Mouse (Mus musculus): Measurements from ENCODE around the gene Nyap1.
"Not testable (repeated sequence)": the region's sequence is repeated elsewhere in the genome, so short reads cannot be mapped to it uniquely, and the experiment has no call there.

Nyap1 gene

DNA sequence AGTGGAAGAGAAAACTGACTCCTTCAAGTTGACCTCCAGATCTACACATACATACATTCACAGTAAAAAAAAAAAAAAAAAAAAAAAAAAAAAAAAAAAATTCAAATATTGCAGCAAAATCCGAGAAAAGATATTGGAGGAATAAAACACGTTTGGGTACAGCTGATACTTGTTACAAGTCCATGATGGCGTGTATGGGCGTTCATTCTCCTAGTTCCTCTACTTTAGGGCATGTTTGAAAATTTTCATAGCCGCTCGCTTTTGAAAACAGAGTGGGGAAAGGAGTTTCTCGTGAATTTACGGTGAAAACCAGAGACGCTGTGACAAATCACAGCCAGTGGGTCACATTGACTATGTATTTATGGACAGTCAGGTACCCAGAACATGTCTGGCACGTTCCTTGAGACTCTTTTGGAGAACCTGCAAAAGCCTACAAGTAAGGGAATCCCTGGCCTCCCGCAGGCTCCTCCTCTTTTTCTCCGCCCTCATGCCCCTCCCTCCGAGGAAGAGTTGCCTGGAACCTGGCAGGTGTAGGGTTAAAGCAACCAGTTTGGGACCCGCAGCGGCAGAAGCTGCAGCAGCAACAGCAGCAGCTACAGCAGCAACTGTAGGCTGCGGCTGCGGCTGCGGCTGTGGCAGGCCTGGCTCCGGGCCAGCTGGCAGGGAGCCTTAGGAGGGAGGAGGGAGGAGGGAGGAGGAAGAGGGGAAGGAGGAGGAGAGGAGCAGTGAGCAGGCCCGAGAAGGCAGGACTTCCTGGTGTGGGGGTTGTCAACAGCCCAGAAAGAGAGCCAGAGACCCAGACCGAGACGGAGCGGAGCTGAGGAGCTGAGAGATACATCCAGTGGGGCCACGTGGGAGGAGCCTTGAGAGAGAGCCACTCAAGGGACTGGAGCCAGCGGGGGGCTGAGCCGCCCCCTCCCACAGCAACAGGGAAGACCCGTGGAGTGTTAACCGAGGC, 4.1 kb upstream of the Nyap1 start, which contains the start of gene Tsc22d4:
TSS of gene Tsc22d4 (plus strand) at position 517 of the 958 bp plus-strand sequence.
- peak; percentile 86 to 90 for DNase-seq (ENCODE audit: low spot score in 2 of 2)

- no peak for DNase-seq (ENCODE audit: low spot score in 2 of 2)
Measured at GRCm38 (mm10) chr5:137744197-137744596, 2.8 kb upstream of the Nyap1 start.

- DNase-seq (ENCODE audit: low spot score in 2 of 2) = no peak
Measured at GRCm38 (mm10) chr5:137742836-137743235, 1.4 kb upstream of the Nyap1 start.

DNA sequence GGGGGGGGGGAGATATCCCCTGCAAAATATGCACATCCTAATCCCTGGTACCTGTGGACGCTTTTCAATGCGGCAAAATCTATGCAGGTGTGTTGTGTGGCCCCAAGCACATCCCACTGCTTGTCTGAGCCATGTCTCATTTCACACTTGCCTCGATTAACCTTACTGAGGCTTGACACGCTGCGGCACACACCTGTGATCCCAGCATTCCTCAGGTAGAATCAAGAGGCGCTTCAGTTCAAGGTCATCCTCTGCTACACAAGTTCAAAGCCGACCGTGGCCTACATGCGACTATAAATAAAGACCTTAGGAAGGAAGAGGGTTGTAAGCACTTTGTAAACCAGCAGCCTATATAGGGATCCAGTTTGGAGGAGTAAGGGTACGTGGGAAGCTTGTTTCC, 641 bp upstream of the Nyap1 start:
- no peak for DNase-seq (ENCODE audit: low spot score in 2 of 2)

DNA sequence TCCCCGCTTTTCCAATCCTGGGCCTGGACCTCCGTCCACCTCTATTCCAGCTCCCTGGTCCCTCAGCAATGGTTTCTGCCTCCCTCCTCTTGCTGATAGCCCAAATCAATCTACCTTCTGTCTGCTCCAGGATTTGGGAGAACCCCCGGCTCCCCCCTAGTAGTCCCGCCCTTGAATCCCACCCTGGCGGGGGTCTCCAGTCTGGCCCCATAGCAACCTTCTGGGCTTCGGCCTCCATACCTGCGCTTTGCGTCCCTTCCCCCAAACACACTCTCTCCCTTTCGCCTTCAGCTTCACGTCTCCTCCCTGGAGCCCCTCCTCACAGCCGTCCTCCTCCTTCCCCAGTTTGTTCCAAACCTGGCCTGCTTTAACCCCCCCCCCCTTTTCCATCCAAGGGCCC, 901 bp downstream of the Nyap1 start:
- DNase-seq (ENCODE audit: low spot score in 2 of 2) = no peak

DNA sequence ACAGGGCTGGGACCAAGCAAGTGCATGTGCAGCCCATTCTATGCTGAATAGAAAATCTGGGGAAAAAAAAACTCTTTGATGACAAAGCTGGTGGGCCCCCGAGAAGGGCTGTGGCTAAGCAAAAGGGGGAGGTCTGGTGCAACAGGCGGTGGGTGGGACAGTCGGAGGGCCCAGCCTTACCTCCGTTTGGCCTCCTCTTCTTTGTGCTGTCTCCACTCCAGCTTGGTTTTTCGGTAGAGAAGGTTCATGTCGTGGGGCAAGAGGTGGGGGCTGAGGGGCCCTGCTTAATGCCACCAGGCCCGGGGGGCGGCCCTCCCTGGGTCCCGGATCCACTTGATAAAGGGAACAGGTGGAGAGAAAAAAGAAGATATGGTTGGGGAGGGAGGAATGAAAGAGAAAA, 1.9 kb downstream of the Nyap1 start:
- no peak for DNase-seq (ENCODE audit: low spot score in 2 of 2)

- no peak for DNase-seq (ENCODE audit: low spot score in 2 of 2)
Measured at GRCm38 (mm10) chr5:137738516-137738915, 2.9 kb downstream of the Nyap1 start.

GRCm38 (mm10) chr5:137737400-137737940, 3.9 kb downstream of the Nyap1 start:
- no peak for DNase-seq (ENCODE audit: low spot score in 2 of 2)

DNA sequence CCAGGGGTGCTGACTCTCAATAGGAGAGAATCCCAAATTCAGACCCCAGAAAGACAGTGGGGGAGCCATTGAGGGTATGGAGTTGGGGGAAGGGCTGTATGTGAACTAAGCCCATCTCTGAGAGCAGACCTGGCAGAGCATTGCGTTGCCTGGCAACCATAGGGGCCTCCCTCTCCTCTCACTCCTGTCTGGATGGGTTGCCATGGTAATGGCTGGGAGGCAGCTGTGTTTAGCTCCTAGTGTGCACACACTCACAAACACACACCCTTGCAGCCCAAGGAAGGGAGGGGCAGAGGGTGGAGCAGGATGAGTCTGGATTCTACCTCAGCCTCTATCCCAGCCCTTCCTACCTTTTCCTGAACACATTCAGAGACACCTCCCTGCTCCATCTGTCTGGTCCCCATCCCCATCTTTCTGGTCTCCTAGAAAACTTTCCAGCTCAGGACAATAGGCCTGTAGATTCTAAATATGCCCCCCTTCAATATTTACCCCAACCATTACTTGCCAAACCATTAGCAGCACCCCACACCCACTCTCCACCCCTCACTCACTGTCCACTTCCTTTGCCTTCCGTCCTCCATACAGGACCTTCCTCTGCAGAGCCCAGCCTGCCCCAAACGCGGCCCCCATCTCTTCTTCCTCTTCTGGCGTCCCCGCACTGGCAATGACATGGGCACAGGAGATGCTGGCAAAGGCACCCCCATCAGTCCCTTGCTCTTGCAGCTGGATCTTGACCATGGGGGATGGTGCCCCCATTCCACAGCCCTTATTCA, 6.9 kb downstream of the Nyap1 start:
- DNase-seq (ENCODE audit: low spot score in 2 of 2) = peak; percentile 92 to 95

DNA sequence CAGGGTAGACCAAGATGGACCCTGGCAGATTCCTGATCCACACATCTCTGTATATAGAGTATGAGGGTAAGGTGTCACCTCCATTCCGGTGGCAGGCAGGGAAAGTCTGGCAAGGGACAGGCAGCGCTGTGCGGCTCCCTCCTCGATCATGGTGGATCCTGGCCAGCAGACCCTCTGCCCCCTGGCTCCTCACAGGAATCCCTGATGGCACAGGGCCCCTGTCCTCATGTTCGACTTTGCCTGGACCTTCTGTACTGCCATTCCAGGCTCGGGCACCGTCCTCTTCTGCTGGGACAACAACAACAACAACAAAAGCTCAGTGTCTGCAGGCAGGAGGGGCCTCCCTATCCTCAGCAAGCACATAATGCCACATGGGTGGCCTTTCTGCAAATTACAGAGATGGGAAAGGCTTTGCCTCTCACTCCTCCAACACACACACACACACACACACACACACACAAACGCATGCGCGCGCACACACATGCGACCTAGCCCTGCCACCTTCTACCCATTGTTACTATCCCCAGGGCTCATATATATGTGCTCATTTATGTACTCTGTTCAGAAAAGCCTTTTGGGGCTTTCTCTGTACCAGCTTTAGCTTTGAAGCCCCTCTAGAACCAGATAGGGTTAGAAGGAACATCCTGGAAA, 7.6 kb downstream of the Nyap1 start:
- no peak for DNase-seq (ENCODE audit: low spot score in 2 of 2)

GRCm38 (mm10) chr5:137726767-137727166, 14.6 kb downstream of the Nyap1 start:
- no peak for DNase-seq (ENCODE audit: low spot score in 2 of 2)

GRCm38 (mm10) chr5:137723840-137724239, 17.6 kb downstream of the Nyap1 start:
- DNase-seq (ENCODE audit: low spot score in 2 of 2) = no peak

DNA sequence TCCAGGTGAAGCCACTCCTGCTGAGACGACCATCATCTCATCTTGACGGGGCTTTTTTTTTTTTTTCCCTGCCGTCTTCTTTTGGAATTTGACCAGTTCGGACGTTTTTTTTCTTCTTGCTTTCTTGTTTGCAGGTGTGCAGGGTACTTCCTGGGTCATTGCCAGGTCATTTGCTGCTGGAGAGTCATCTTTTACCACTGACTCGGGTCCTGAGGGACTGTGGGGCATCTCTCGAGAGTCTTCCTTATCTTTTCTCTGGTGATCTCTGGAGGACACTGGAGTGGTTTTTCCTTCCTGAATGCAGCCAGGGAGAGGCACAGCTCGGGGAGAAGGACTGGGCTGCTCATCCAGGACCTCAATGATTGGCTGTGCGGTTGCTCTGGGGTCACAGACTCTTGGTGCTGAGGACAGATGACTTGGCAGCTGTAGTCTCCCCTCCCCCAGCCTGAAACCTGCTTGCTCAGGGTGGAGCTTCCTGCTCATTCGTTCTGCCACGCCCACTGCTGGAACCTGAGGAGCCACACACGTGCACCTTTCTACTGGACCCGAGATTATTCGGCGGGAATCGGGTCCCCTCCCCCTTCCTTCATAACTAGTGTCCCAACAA, 20.7 kb downstream of the Nyap1 start:
- not testable (repeated sequence) for DNase-seq (ENCODE audit: low spot score in 2 of 2)

DNA sequence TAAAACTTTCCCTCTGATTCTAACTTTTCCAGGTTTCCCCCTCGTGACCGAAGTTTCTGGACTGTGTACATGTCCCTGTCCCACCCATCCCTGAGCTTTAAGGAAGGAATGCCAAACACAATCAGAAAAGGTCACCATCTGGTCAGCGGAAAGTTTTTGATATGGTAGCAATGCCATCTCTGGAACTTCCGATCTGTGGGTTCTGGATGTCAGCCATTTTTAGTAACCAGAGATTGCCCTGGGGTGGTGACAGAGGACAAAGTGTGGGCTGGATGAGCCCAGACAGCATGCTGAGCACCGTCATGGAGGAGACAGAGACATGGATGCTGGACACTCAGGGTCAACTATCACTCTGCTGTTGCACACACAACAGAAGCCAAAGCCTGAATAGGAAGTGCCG, 22.3 kb downstream of the Nyap1 start:
- no peak for DNase-seq (ENCODE audit: low spot score in 2 of 2)

DNA sequence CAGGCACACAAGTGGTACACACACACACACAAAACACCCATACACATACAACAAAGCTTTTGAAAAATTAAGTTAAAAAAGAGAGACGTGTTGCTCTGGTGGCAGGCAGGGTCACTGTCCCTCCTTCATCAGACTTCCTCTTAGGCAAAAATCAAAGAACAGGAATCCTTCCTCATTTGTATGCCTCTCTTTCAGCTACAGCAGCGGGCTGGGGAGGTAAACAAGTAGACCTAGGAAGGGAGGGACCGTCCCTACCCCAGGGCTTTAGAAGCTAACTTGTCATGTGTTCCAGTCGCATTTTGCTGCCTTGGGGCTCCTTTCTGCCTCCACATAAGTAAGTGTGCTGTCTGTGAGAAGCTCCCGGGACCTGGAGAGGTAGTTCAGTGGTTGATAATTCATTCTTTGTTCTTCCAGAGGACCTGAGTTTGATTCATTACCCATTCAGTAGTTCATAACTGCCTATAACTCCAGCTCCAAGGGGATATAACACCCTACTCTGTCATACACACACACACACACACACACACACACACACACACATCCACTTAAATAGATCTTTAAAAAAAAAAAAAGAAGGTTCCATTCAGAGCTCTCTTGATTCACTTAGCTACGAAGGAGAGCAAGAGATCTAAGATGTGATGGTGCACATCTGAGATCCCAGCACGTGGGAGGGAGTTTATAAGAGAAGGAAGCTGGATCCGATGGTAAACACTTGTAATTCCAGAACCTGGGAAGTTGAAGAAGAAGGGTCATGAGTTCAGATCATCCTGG, 23.2 kb downstream of the Nyap1 start:
- DNase-seq (ENCODE audit: low spot score in 2 of 2) = no peak

- DNase-seq (ENCODE audit: low spot score in 2 of 2) = no peak
Measured at GRCm38 (mm10) chr5:137715685-137716084, 25.7 kb downstream of the Nyap1 start.

DNA sequence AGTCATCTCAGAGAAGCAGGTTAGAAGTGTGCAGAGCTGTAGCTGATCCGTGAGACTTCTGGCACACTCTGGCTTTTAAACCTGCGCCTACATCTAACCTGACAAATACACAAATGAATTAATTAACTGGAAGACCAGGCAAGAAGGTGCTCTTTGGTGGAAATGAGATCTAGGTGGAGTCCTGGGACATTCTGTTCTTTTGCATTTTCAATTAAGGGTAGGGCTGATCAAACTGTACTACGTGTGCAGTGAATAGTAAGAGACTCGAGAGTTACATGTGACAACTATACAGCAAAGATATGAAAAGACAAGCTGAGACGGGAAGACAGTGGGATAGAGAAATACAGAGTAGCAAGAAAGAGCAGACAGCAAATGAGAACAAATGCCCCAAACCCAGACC, 28.0 kb downstream of the Nyap1 start:
- DNase-seq (ENCODE audit: low spot score in 2 of 2) = no peak

DNA sequence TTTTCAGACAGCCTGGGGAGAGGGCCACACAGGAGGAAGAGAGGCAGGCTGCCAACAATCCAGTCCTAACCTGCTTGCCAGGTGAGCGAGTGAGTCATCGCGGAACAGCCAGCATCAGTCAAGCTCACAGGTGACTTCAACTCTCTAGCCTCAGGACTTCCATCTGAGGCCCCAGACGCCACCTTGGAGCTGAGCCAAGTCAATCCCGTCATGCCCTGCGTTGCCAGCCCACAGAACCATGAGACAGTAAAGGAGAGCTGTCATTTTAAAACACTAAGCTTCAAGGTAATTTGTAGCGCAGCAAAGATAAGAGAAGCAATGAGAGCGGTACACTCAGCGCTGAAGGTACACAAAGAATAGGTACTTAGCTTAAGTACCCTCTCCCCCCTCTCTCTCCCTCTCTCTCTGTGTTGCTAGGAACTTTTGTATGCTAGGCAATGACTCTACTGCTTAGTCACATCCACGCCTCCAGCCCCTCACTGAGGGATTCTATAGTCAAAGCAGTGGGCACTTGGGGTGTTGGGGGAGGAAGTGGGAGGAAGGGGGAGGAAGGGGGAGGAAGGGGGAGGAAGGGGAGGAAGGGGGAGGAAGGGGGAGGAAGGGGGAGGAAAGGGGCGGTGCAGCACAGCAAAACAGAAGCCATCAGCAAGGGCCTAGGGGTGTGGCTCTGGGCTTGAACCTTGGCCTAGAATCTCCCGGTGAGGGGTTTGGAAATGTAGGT, 34.3 kb downstream of the Nyap1 start:
- DNase-seq (ENCODE audit: low spot score in 2 of 2) = peak in 1 of 2 experiments; percentile 33

DNA sequence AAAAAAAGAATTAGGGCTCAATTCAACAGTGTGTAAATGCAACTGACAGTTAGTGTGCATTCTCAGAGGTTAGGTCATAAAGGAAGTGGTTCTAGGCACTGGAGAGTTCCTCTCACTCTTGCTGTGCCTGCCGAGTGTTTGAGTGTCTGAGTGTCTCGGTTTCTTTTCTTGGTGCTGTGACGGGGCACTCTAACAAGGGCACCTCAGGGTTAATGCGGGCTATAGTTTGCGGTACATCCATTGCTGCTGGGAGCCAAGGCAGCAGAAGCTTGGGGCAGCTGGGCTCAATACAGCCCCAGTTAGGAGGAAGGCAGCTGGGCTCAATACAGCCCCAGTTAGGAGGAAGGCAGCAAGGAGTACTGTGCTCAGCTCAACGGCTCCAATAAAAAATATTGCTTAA, 36.2 kb downstream of the Nyap1 start:
- no peak for DNase-seq (ENCODE audit: low spot score in 2 of 2)

DNA sequence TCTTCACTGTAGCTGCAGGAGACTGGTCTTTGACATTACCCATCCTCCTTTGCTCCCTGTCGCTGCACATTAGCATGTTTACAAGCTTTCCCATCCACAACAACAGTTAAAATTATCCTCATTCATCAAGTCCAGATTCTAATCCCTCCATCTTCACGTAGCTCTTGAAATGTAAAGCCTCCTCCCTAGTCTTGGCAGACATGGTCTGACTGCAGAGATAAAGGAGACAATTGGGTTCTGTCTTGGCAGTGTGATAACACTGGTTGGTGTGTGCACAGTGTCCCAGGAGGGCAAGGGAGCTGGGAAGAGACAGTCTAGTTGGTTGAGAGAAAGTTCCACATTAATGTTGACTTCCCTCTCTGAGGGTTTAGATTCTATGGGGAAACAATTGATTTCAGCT, 41.6 kb downstream of the Nyap1 start:
- DNase-seq (ENCODE audit: low spot score in 2 of 2) = no peak
